Mouse (Mus musculus): ENCODE data around the gene Scand1.
A peak's percentile ranks its signal among the peaks of the same experiment; 100 is the strongest.

The Scand1 gene

DNA sequence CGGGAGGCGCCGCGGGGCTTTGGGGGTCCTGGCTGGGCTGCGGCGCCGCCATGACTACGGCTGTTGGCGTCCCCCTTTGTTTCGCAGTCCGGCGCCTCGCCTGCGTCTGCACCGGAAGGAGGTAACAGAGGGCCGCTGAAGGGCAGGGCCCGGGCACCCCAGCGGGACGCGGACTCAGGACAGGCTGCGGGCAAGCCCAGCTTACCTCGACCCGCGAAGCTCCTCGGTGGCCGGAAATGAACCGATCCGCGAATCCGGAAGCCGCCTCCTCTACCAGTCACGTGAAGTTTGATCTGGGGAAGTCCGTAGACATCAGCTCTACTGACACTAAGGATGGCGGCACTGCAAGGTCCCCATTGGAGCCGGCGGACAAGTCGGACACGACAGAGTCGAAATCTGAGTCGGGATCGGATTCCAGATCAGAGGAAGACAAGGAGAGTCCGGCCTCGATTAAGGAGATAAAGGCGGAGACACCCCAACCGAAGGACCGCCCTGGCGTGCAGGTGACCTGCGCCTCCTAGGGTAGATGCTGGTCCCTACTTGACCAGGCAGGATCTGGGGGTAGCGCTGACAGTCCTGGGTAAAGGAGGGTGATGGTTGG lies at the start of gene Scand1, which contains the start of gene Cnbd2:
TSS of gene Scand1 (minus strand) at position 408 of the 601 bp plus-strand sequence.
TSS of gene Cnbd2 (plus strand) at position 3 of the 601 bp plus-strand sequence.
- peak; percentile 83 to 84 for DNase-seq (ENCODE audit: low spot score in 2 of 2)

DNA sequence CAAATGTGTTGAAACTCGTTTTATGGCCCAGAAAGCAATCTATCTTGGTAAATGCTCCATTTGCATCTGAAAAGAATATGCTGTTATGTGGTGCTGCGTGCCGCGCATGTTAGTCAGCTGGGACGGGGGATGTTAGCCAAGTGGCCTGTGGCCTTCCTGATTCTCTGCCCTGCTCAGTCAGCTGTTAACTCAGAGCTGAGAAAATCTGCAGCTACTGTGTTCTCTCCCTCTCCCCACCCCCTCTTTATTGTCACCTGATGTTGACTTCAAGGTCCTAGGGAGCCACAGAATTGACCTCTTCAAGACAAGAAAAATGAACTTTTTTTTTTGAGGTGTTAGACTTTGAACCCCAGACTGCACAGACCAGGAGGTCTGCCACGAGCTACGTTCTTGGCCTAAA lies 43.5 kb upstream of the Scand1 start:
- no peak for DNase-seq (ENCODE audit: low spot score in 2 of 2)

DNA sequence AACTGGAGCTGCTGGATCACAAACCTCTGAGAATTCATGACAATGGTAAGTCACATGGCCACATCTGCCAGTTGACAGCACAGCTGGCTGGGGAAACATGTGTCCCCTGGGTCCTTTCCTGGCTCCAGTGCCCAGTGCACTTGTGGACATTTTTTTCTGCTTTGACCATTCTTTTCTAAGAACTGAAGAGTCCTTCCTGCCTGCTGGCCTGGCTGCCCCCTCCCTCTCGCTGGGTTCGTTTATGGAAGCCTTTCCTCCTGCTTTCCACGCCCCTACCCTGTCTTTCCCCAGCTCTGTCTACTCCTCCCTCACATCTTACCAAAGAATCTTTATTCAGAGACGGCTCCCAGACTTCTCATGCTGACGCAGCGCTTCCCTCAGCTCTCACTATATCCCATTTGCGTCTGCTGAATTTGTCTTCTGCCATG lies 40.8 kb upstream of the Scand1 start:
- no peak for DNase-seq (ENCODE audit: low spot score in 2 of 2)

DNA sequence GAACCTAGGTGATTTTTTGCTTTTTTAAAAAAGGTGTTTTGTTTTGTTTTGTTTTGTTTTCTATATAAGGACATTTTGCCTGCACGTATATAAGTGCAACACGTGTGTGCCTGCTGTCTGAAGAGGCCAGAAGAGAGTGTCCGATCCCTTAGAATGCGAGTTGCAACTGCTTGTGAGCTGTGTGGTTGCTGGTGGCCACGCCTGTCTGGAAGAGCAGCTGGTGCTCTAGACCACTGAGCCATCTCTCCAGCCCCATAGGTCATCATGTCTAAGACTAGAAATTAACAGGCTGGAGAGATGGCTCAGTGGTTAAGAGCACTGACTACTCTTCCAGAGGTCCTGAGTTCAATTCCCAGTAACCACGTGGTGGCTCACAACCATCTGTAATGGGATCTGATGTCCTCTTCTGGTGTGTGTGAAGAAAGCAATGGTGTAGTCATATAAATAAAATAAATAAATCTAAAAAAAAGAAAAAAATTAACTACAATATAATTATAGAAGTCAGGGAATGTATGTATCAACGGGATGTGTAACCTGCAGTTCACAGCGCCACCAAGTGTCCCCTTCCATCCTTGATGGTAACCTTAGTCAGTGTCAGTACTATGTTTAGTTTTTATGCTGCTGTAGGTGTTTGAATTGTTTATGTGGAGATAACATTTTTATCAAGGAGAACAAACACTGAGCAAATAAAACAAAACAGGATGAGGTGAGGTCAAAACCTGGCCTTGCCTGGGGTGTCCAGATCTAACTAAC lies 40.1 kb upstream of the Scand1 start:
- no peak for DNase-seq (ENCODE audit: low spot score in 2 of 2)

DNA sequence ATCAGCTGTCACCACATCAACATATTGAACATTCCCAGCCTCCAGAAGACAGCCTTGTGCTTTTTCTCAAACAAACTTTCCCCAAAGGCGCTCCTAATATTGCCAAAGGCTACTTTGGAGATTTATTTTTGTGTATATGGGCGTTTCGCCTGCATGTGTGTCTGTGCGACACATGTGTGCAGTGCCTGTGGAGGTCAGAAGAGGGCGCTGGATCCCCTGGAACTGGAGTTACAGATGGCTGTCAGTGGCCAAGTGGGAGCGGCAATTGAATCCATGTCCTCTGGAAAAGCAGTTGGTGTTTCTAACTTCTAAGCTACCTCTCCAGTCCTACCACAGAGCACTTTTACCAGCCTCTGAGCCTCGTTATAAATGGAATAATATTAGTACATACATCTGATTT lies 38.7 kb upstream of the Scand1 start:
- DNase-seq (ENCODE audit: low spot score in 2 of 2) = peak in 1 of 2 experiments; percentile 39

DNA sequence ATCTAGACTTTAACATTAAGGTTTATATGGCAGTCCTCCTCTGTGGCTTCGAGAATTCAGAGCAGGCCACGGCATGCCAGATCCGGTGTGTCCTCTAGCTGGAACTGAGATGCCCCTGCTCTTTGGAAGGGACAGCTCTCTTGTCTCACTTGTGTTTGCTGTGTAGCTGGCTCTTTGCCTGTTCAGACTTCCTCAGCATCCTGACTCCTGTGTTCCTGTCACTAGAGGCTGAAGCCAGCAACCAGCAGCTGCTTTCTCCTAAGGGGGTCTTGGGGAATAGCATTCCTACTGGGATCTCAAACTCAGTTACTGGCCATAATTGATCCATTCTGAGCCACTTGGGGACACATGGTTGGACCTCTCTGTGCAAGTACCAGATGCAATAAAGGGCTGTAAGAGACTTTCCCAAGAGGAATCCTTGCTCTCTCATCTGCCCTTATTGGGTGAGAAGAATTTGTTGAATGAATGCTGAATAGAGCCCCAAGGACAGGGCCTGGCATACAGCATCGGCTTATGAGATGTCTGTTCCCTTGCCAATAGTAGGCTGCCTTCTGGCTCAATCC lies 36.9 kb upstream of the Scand1 start:
- no peak for DNase-seq (ENCODE audit: low spot score in 2 of 2)

DNA sequence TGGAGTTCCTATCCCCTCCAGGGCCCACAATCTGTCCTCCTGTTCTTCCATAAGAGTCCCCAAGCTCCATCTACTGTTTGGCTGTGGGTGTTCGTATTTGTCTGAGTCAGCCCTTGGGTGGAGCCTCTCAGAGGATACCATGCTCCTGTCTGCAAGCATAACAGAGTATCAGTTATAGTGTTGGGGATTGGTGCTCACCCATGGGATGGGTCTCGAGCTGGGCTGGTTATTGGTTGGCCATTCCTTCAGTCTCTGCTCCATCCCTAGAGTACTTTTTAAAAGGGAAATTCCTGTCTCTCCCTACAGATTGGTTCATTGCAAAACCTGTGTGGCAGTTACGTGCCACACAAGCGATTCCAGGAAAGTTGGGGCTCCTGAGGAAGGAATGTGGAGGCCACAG lies 36.3 kb upstream of the Scand1 start:
- DNase-seq (ENCODE audit: low spot score in 2 of 2) = no peak

DNA sequence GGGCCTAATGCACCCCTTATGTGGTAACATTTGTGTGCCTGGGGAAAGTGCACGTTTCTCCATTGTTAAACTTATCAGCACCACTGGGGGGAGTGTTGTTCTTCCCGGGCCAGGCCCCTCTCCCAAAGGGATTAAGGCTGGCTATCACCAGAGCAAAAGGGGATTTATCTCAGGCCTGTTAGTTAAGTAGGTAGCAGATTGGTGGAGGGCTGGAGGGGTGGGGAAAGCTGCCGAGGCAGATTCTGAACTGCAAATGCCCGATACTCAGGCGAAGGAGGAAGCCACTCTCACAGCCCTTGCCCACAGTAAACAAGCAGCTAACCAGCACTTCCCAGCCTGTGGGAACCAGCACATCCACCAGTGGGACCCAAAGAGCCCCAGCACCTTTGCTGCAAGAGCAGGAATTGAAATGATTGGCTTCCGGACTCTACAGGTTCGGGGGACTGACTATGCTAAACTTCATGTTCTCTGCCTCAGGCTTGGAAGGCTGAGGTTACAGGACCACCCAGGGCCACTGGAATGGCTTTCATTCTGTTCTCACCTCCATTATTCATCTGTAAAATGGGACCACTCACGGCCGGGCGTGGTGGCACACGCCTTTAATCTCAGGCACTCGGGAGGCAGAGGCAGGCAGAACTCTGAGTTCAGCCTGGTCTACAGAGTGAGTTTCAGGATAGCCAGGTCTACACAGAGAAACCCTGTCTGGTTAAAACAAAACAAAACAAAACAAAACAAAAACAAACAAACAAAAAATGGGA lies 32.5 kb upstream of the Scand1 start:
- DNase-seq (ENCODE audit: low spot score in 2 of 2) = no peak

DNA sequence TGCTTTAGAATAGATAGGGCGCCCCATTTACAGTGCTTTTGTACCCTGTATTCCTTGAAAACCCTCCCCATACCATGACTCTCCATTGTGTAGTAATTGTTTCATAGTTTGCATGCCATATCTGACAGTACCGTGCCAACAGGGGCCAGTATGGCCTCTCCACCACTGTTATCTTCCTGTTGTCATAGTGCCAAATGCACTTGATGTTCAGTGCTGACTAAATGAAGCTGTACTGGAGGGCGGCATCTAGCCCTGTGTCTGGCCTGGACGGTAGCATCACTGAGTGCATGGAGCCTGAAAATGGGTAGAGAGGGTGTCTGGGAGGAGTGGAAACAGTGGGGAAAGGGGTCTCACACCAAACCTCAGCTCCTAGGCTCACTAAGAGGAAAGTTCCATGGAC lies 27.6 kb upstream of the Scand1 start:
- DNase-seq (ENCODE audit: low spot score in 2 of 2) = no peak

DNA sequence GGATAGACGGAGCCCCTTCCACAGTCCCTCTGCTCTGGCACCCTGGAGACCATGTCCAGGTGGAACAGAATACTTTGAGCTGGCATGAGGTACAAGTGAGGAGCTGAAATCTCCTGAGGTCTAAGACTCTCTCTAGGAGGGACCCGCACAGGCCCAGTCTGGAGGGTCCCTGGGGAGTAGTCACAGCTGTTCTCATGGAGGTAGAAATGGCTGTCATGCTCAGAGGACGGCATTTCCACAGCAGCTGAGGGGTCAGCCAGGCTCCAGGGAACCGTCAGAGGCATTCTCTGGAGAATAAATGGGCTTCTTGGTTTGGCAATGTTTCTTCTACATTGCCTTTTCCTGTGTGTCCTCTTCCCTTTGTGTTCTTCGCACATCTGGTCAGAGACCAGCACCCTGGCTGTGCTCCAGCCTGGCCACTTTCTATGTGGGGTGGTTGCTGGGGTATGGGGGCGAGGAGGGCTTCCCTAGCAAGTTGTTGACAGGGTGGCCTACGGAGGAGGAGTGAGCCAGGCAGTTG lies 19.0 kb upstream of the Scand1 start:
- DNase-seq (ENCODE audit: low spot score in 2 of 2) = no peak

DNA sequence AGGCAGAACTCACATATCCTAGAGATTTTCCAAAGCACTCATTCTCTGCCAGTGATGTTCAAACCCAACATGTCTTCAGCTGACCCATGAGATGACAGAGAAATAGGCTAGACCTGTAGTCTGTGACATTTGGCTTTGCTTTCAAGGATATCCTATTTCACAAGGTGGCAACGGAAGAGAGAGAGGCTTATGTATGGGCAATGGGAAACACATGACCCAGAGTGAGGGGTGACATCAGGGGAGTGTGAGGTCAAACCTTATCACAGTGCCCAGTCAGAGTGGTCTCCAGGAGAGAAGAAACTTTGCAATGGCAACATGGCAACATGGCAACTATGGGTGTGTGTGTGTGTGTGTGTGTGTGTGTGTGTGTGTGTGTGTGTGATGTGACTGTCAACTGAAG lies 18.2 kb upstream of the Scand1 start:
- DNase-seq (ENCODE audit: low spot score in 2 of 2) = no peak

DNA sequence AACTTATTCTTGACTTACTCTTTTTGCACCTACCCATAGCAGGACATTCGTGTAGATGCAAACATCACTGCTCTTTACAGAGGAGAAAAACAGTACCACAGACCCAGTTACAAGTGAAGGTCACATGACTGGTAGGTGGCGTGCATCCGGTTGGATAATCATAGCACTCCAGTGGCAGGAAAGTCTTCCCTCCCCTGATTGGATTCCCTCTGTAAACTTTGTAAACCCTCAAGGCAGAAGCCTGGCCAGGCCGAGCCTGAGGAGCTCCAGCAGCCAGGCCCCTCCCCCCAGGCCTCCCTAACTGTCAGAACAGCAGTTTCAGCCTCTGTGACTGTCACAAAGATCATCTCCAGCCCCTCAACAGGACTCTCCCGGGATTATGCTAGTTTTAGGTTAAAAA lies 12.2 kb upstream of the Scand1 start:
- DNase-seq (ENCODE audit: low spot score in 2 of 2) = peak in 1 of 2 experiments; percentile 34

DNA sequence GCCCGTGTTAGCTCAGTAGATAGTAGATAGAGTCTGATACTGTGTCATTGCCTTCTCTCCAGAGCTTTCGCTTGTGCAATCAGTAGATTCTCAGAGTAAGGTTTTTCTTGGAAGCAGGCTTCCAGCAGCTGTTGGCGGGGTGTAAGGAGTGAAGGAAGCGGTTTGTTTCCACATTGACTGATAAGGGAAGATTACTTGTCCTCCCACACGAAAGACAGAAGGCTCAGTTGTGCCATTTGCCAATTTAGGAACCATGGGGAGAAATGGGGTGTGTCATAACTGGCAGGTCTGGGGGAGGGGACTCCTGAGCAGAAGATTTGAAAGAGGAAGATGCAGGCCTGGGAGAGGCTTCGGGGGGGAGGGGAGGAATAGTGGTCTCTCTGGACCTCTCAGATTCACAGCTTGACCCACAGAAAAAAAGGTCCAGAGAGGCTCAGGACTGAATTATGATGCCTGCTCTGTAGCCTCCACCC lies 11.6 kb upstream of the Scand1 start:
- no peak for DNase-seq (ENCODE audit: low spot score in 2 of 2)

DNA sequence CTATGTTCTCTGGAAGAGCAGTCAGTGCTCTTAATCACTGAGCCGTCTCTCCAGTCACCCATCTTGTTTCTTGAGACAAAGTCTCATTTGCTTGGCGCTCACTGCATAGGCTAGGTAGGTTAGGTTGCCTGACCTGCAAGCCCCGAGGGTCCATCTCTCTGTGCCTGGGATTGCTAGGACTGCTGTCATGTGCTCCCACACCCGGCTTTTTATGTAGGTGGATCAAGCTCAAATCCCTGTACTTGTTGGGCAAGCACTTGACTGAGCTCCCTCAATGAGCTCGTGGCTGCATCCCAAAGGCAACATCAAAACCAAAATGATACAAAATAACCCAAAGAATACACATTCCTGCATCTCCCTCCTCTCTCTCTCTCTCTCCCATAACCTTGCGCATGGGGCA lies 9.0 kb upstream of the Scand1 start:
- DNase-seq (ENCODE audit: low spot score in 2 of 2) = no peak

DNA sequence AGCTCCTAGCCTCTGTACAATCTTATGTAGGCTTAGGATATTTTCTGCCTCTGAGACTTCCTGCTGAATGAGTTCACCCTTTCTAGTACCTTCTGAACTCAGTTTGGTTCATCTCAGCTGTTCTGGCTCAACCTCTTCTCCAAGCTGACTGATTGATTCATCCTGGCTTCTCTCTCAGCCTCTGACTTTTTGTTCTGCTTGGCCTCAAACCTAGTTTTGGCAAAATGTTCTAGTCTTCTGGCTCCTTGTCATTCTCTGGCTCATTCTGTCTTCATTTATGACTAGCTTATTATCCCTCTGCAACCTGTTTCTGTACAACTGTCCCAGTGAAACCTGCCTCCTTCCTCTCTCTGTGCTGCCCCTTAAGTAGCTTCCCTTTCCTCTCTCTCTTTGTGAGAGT lies 6.0 kb upstream of the Scand1 start:
- no peak for DNase-seq (ENCODE audit: low spot score in 2 of 2)

DNA sequence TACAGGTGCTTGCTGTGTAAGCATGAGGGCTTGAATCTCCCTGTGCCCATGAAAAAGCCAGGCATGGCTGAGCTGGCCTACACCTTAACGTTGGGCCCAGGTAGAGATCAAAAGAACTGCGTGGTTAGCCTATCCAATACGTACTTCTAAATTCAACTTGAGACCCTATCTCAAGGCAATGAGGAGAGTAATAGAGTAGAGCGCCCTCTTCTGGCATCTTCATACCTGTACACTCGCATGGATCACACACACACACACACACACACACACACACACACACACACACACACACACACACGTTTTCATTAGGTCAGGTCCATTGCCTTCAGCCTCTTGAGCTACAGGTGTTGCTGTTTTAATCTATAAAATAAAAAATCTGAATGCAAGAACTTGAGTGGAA lies 2.3 kb upstream of the Scand1 start:
- DNase-seq (ENCODE audit: low spot score in 2 of 2) = no peak

DNA sequence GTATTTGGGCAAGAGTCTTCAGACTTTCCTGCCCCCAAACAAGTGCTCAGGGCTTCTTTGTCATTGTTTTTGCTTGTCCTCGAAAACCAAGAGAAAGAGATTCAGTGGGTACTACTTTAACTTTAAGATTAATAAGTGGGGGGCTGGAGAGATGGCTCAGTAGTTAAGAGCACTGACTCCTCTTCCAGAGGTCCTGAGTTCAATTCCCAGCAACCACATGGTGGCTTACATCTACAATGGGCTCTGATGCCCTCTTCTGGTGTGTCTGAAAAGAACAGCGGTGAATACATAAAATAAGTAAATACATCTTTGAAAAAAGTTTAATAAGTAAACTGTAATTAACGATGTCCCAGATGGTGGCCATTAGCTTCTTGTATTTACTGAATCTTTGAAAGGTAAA lies 649 bp upstream of the Scand1 start:
- no peak for DNase-seq (ENCODE audit: low spot score in 2 of 2)

DNA sequence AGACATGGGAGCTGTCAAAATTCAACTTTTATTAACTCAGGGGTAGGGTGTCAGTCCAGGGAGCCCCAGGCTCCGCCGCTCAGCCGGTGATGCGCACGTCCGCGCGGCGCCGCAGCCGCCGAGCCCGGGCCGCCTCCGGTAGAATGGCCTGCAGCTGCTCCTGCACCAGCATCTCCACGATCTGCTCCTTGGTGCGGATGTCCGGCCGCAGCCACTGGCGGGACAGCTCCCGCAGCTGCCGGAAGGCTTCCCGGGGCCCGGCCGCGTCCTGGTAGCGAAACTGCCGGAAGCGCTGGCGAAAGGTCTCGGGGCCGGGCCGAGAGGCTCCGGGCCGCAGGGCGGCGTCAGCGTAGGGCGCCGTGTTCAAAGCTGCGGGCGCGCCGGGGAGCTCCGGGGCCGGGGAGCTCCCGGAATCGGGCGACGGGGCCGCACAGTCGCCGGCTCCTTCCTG lies 638 bp downstream of the Scand1 start:
- DNase-seq (ENCODE audit: low spot score in 2 of 2) = peak; percentile 75 to 80

DNA sequence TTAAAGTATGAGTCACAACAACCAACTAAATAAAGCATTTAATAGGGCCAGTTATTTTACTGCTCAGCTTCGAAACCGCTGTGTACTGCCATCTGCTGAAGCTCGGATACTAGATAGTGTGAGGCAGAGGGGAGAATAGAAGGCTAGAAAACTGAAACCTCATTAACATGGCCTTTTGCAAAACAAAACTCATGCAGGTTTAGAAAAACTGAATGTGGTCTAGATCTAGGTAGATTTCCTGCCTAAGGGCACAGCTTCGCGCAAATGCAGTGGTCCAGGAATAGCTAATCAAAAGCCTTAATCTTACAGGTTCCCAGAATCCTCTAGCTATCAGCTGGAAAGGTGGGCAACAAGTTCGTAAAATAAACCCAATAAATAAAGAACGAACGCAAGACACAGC lies 1.1 kb downstream of the Scand1 start:
- DNase-seq (ENCODE audit: low spot score in 2 of 2) = no peak

DNA sequence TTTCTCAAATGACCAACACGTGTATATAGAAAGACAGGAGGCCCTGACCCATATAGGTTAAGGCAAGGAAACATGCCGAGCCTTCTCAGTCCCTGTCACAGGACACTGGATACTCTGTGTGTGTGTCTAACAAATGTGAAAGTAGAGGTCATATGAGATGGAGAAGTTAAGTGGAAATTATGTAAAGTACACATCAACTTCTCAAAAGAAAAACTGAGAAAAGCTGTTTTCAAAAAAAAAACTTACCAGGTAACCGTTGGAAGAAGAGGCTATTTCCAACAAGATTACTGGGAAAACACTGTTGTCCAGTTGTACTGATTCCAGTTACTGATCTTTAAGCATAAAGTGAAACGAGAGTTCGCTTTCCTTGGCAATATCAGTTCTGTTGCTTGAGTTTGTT lies 1.6 kb downstream of the Scand1 start:
- no peak for DNase-seq (ENCODE audit: low spot score in 2 of 2)

DNA sequence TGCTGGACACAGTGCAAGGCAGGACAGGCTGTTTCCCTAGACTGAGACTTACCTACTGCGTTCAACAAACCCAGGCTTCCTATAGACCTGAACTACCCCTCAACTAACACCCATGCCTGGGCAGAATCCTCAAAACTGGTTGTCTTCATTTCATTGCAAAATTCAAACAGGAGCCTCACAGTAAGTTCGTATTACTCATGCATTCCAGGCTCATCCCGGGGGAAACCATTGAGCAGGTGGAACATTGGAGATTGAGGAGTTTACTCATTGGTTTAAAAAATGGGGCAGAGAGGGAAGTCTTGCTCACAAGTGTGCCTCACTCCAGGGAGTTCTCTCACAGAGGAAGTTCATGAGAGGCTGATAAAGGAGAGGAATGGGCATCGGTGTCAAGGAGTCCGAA lies 2.0 kb downstream of the Scand1 start:
- DNase-seq (ENCODE audit: low spot score in 2 of 2) = no peak

DNA sequence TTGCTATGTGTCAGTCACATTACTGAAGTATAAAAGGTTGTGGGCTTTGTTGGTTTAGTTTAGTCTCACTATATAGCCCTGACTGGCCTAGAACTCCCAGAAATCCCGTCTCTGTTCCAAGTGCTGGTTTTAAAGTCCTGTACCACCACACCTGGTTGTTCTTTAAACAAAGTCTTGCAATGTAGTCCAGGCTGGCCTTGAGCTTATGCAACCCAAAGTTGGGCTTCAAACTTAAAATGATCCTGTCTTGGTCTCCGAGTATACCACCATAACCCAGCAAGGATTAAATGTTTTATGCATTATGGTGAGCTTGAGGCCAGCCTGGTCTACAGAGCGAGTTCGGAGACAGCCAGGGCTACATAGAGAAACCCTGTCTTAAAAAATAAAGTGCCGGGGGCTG lies 2.6 kb downstream of the Scand1 start:
- DNase-seq (ENCODE audit: low spot score in 2 of 2) = no peak

All from spleen, postnatal 10 days (tissue).